Mouse (Mus musculus) cerebellum, adult 11 months (tissue): ENCODE results near the gene Ralgapa1.

Experiments used
- DNase-seq: peaks from one replicate; pipeline ENCODE4 v3.0.0; 2022

The Ralgapa1 gene

GRCm38 (mm10) chr12:55820661-55821314 is at the start of gene Ralgapa1:
TSS of gene Ralgapa1 (minus strand) at chr12:55821167.
- peak; percentile 77 for DNase-seq

- DNase-seq = no peak
These were observed 48.8 kb upstream of the Ralgapa1 start for GRCm38 (mm10) chr12:55869622-55870322.

- DNase-seq = no peak
These were observed 46.8 kb upstream of the Ralgapa1 start for GRCm38 (mm10) chr12:55867738-55868137.

GRCm38 (mm10) chr12:55860631-55861030 is 39.7 kb upstream of the Ralgapa1 start:
- no peak for DNase-seq

GRCm38 (mm10) chr12:55859409-55860349 is 38.7 kb upstream of the Ralgapa1 start:
- no peak for DNase-seq

- DNase-seq = no peak
These were observed 29.7 kb upstream of the Ralgapa1 start for GRCm38 (mm10) chr12:55850650-55851049.

- no peak for DNase-seq
These were observed 26.9 kb upstream of the Ralgapa1 start for GRCm38 (mm10) chr12:55847851-55848250.

- DNase-seq = no peak
These were observed 25.8 kb upstream of the Ralgapa1 start for GRCm38 (mm10) chr12:55846741-55847140.

- no peak for DNase-seq
These were observed 16.5 kb upstream of the Ralgapa1 start for GRCm38 (mm10) chr12:55837495-55837894.

- DNase-seq = peak; percentile 94
These were observed 15.4 kb upstream of the Ralgapa1 start, which contains the start of gene Brms1l for GRCm38 (mm10) chr12:55836199-55836951. TSS of gene Brms1l (plus strand) at chr12:55836324.

GRCm38 (mm10) chr12:55835857-55836198 is 14.9 kb upstream of the Ralgapa1 start:
- DNase-seq = no peak

- no peak for DNase-seq
These were observed 13.9 kb upstream of the Ralgapa1 start for GRCm38 (mm10) chr12:55834891-55835290.

- DNase-seq = no peak
These were observed 13.1 kb upstream of the Ralgapa1 start for GRCm38 (mm10) chr12:55833906-55834625.

- no peak for DNase-seq
These were observed 12.0 kb upstream of the Ralgapa1 start for GRCm38 (mm10) chr12:55832961-55833360.

- peak; percentile 41 for DNase-seq
These were observed 10.1 kb upstream of the Ralgapa1 start for GRCm38 (mm10) chr12:55831101-55831500.

- DNase-seq = no peak
These were observed 4.6 kb upstream of the Ralgapa1 start for GRCm38 (mm10) chr12:55825537-55825936.

GRCm38 (mm10) chr12:55824027-55824426 is 3.1 kb upstream of the Ralgapa1 start:
- no peak for DNase-seq

GRCm38 (mm10) chr12:55820119-55820660 is 777 bp downstream of the Ralgapa1 start:
- peak; percentile 47 for DNase-seq

- DNase-seq = no peak
These were observed 4.5 kb downstream of the Ralgapa1 start for GRCm38 (mm10) chr12:55816488-55816887.

GRCm38 (mm10) chr12:55805035-55805434 is 15.9 kb downstream of the Ralgapa1 start:
- no peak for DNase-seq

GRCm38 (mm10) chr12:55801131-55801530 is 19.8 kb downstream of the Ralgapa1 start:
- no peak for DNase-seq

GRCm38 (mm10) chr12:55800144-55800543 is 20.8 kb downstream of the Ralgapa1 start:
- no peak for DNase-seq
